Mouse (Mus musculus): ENCODE measurements around the gene Tex26. TPM values are rescaled to one million over a fixed set of nuclear protein-coding genes. Genes with fewer than 3 reads are reported as not detected.

Tex26 gene
- polyA plus RNA-seq, 1 experiment: 0.29 TPM

GRCm38 (mm10) chr5:149446495-149446894 lies 7.0 kb downstream of the Tex26 start:
- Histone ChIP-seq H3K4me1 (ENCODE audit: control insufficient read depth, insufficient read depth, low read length) (peaks cover 4% of the 10 kb centered on the region), H3K27ac (ENCODE audit: insufficient read depth, low read length) (no peak overlapping the region), H3K4me3 (ENCODE audit: insufficient read depth, low read length) (no peak overlapping the region)
- TF ChIP-seq CTCF (IDR thresholded peaks at IDR 0.05; ENCODE audit: extremely low read depth, insufficient read depth, low read length) (no peak), POLR2A (IDR thresholded peaks at IDR 0.05; ENCODE audit: extremely low read depth, insufficient read depth, low read length) (no peak)

DNA sequence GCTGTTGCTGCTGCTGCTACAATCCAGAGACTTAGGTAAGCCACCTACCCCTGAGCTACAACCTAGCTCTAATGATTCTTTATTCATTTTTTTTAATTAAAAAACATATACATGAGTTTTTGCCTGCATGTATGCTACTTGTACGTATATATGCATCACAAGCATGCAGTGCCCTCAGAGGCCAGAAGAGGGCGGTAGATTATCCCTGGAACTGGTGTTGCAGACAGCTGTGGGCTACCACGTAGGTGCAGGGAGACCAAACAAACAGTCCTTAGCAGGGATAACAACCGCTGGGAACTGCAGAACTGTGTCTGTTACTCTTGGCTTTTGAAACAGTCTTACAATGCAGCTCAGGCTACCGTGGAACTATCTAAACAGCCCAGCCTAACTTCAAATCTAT lies 8.3 kb downstream of the Tex26 start:
- no peak overlapping the region for H3K4me3 ChIP-seq (ENCODE audit: insufficient read depth, low read length)

GRCm38 (mm10) chr5:149449406-149449805 lies 9.9 kb downstream of the Tex26 start:
- H3K27ac ChIP-seq (ENCODE audit: insufficient read depth, low read length): no peak overlapping the region
- no peak overlapping the region for H3K4me3 ChIP-seq (ENCODE audit: insufficient read depth, low read length)
- TF ChIP-seq CTCF (IDR thresholded peaks at IDR 0.05; ENCODE audit: extremely low read depth, insufficient read depth, low read length) (no peak), POLR2A (IDR thresholded peaks at IDR 0.05; ENCODE audit: extremely low read depth, insufficient read depth, low read length) (no peak)
- peaks cover 1% of the 10 kb centered on the region; the same call in 1 of the 2 replicates for H3K4me1 ChIP-seq (ENCODE audit: control insufficient read depth, insufficient read depth, low read length)

More for the DNA sequence above, 8.3 kb downstream of the Tex26 start:
- Histone ChIP-seq H3K27ac (ENCODE audit: insufficient read depth, low read length) (no peak overlapping the region), H3K4me1 (ENCODE audit: control insufficient read depth, insufficient read depth, low read length) (peaks cover 1% of the 10 kb centered on the region; the same call in 1 of the 2 replicates)
- TF ChIP-seq POLR2A (IDR thresholded peaks at IDR 0.05; ENCODE audit: extremely low read depth, insufficient read depth, low read length): no peak
- TF ChIP-seq CTCF (IDR thresholded peaks at IDR 0.05; ENCODE audit: extremely low read depth, insufficient read depth, low read length): peak; percentile 16; the same call in 1 of the 2 replicates

DNA sequence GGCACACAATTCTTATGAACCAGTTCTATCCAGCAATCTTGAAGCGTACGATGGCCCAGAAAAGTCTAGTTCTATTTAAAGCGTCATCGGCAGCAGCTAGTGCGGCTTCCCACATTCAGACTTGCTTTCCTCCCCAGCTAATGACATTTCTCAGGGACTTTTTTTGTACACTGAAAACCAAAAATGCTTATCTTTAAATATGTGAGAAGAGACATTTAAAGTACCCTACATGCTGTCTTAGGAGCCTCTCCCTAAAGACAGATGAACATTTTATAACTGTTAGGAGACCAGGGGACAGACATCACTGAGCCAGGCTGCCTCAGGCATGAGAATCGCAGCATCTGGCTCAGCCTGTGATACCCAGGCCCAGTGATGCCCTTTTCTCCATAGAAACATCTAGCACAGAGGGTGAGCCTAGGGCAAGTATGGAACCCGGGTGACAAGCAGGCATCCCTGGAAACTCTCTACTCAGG lies 11.8 kb downstream of the Tex26 start:
- Histone ChIP-seq H3K4me1 (ENCODE audit: control insufficient read depth, insufficient read depth, low read length) (peaks cover 1% of the 10 kb centered on the region; the same call in 1 of the 2 replicates), H3K4me3 (ENCODE audit: insufficient read depth, low read length) (no peak overlapping the region), H3K27ac (ENCODE audit: insufficient read depth, low read length) (no peak overlapping the region)
- TF ChIP-seq POLR2A (IDR thresholded peaks at IDR 0.05; ENCODE audit: extremely low read depth, insufficient read depth, low read length) (no peak), CTCF (IDR thresholded peaks at IDR 0.05; ENCODE audit: extremely low read depth, insufficient read depth, low read length) (no peak)

- H3K27ac ChIP-seq (ENCODE audit: insufficient read depth, low read length): no peak overlapping the region
- peaks cover 1% of the 10 kb centered on the region; the same call in 1 of the 2 replicates for H3K4me1 ChIP-seq (ENCODE audit: control insufficient read depth, insufficient read depth, low read length)
- no peak overlapping the region for H3K4me3 ChIP-seq (ENCODE audit: insufficient read depth, low read length)
- TF ChIP-seq POLR2A (IDR thresholded peaks at IDR 0.05; ENCODE audit: extremely low read depth, insufficient read depth, low read length) (no peak), CTCF (IDR thresholded peaks at IDR 0.05; ENCODE audit: extremely low read depth, insufficient read depth, low read length) (peak; percentile 59)
Measured at GRCm38 (mm10) chr5:149454281-149454680, 14.8 kb downstream of the Tex26 start.

DNA sequence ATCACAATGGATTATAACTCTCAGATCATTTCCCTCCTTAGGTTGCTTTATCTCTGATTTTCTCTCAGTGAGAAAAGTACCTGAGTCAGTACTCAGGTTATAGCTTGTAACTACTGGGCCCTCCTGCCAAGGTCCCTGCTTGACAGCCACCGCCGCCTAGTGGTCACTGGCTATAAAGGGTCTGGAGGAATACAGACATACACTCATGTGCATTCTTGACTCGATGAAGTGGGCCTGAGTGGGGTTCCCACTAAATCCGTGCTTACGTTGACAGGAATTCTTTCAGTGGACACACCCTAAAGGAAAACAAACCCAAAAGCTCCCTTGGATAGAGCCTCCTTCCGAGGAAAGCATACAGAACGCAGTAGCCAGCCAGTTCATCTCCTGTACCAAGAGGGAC lies 17.1 kb downstream of the Tex26 start:
- H3K4me3 ChIP-seq (ENCODE audit: insufficient read depth, low read length): no peak overlapping the region
- TF ChIP-seq CTCF (IDR thresholded peaks at IDR 0.05; ENCODE audit: extremely low read depth, insufficient read depth, low read length) (no peak), POLR2A (IDR thresholded peaks at IDR 0.05; ENCODE audit: extremely low read depth, insufficient read depth, low read length) (no peak)
- no peak overlapping the region for H3K27ac ChIP-seq (ENCODE audit: insufficient read depth, low read length)
- H3K4me1 ChIP-seq (ENCODE audit: control insufficient read depth, insufficient read depth, low read length): no peaks in the 10 kb centered on the region; the same call in 1 of the 2 replicates

GRCm38 (mm10) chr5:149462071-149462470 lies 22.6 kb downstream of the Tex26 start:
- Histone ChIP-seq H3K27ac (ENCODE audit: insufficient read depth, low read length) (no peak overlapping the region), H3K4me1 (ENCODE audit: control insufficient read depth, insufficient read depth, low read length) (no peaks in the 10 kb centered on the region), H3K4me3 (ENCODE audit: insufficient read depth, low read length) (no peak overlapping the region)
- TF ChIP-seq CTCF (IDR thresholded peaks at IDR 0.05; ENCODE audit: extremely low read depth, insufficient read depth, low read length) (no peak), POLR2A (IDR thresholded peaks at IDR 0.05; ENCODE audit: extremely low read depth, insufficient read depth, low read length) (no peak)

GRCm38 (mm10) chr5:149465305-149465704 lies 25.8 kb downstream of the Tex26 start:
- H3K4me3 ChIP-seq (ENCODE audit: insufficient read depth, low read length): no peak overlapping the region
- no peaks in the 10 kb centered on the region for H3K4me1 ChIP-seq (ENCODE audit: control insufficient read depth, insufficient read depth, low read length)
- TF ChIP-seq CTCF (IDR thresholded peaks at IDR 0.05; ENCODE audit: extremely low read depth, insufficient read depth, low read length): no peak
- TF ChIP-seq POLR2A (IDR thresholded peaks at IDR 0.05; ENCODE audit: extremely low read depth, insufficient read depth, low read length): no peak
- no peak overlapping the region for H3K27ac ChIP-seq (ENCODE audit: insufficient read depth, low read length)

- no peak overlapping the region for H3K27ac ChIP-seq (ENCODE audit: insufficient read depth, low read length)
- TF ChIP-seq POLR2A (IDR thresholded peaks at IDR 0.05; ENCODE audit: extremely low read depth, insufficient read depth, low read length) (no peak), CTCF (IDR thresholded peaks at IDR 0.05; ENCODE audit: extremely low read depth, insufficient read depth, low read length) (no peak)
Measured at GRCm38 (mm10) chr5:149474142-149474541, 34.7 kb downstream of the Tex26 start.

DNA sequence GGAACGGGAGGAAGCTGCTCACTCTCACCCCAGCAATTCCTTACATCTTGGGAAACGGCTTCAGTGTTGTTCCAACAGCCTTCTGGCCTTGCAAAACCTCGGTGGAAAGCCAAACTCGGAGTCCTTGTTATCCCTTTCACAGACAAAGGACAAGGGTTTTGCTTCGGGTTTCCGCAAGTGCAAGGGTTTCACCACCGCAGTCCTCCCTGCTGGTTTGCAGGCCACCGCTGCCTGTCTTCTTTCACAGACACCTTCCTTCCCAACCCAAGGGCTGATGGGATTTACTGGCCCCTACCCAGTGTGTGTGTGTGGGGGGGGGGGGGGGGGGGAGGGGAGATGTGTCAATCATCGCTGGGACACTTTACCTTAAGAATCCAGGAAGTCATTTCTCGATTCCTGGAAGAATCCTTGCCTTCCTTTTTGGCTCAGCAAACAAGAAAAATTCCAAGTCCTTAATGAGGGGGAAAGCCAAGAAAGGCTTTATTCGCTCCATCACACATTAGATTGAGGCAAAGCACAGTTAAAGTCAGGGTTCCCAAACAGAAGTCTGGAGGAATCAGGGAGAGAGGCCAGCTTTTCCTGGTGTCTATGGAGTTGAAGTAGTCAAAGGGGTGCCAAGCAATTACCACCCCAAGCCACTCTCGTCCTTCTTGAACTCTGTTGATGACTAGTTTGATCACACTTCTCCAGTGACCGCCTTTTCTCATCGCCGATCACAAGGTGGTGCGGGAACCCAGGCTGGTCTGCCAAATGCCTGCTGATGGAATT lies 35.4 kb downstream of the Tex26 start:
- no peak overlapping the region for H3K4me3 ChIP-seq (ENCODE audit: insufficient read depth, low read length)
- H3K4me1 ChIP-seq (ENCODE audit: control insufficient read depth, insufficient read depth, low read length): no peaks in the 10 kb centered on the region
- no peak for TF ChIP-seq CTCF (IDR thresholded peaks at IDR 0.05; ENCODE audit: extremely low read depth, insufficient read depth, low read length)
- TF ChIP-seq POLR2A (IDR thresholded peaks at IDR 0.05; ENCODE audit: extremely low read depth, insufficient read depth, low read length): no peak
- H3K27ac ChIP-seq (ENCODE audit: insufficient read depth, low read length): no peak overlapping the region

More at GRCm38 (mm10) chr5:149474142-149474541, 34.7 kb downstream of the Tex26 start:
- H3K4me3 ChIP-seq (ENCODE audit: insufficient read depth, low read length): no peak overlapping the region
- no peaks in the 10 kb centered on the region for H3K4me1 ChIP-seq (ENCODE audit: control insufficient read depth, insufficient read depth, low read length)

Measured in cortical plate, adult 2 months (tissue).